Mouse (Mus musculus) forelimb bud, embryonic 11.5 days (tissue): ENCODE results near the gene Pde8b.
A peak's percentile ranks its signal among the peaks of the same experiment; 100 is the strongest.

Source experiments
- DNase-seq: peaks from one replicate; pipeline ENCODE4 v3.0.0-alpha.2; 2012; ENCODE audit warnings: low read depth, low spot score

Pde8b gene

DNA sequence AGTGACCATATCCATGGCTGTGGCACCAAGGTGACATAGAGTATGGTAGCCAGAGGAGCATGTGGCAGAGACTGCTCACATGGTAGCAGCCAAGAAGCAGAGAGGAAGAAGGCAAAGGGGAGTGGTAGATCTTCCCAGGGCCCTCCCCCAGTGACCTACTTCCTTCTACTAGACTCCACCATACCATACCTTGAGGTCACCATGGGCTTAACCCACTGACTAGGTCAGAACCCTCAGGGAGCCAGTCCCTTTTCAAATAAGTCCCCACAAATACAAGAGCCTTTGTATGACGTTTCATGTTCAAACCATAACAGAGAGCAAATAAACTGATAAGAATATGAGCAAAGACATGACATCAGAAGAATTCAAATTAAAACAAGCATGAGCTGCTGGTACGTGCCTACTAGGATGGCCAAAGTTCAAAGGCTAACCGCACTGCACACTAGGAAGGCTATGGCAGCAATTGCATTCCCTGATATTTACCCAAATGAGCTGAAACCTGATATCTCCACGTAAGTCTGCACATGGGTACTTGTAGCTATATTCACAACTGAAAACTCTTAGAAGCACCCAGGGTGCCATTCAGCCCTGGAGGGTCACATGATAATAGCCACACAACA lies 109.6 kb downstream of the Pde8b start:
- no peak for DNase-seq

DNA sequence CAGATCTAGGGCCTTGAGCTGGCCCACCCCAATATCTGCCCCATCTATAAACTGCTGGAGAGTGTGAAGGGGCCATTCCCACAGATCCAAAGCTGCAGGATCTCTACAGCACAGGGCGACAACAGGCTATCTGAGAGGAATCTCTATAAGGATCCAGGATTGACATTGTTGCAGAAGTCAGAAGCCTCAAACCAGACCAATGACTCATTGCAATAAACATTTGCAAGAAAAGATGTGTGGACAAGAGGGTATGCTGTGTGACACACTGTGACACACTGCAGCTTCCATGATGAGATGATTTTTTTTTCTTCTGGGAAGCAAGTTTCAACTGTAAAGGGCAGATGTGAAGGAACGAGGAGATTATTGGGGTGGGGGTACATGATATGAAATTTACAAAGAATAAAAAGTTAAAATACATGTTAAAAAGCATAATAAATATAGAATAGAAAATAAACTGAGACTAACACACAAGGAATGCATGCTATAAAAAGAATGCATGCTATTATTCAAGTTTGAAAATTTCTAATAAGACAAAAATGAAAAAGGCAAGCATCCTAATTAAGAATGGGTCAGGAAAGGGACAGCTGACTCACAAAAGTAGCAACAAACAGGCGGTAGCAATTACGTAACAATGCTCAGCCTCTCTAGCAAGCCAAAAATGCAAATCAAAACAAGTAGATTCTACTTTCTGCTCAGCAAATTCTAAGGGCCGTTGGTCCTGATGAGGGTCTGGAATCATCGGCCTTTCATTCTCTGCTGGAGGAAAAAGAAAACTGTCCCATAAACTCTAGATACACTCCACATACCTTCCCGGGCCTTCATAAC lies 114.6 kb downstream of the Pde8b start:
- no peak for DNase-seq

DNA sequence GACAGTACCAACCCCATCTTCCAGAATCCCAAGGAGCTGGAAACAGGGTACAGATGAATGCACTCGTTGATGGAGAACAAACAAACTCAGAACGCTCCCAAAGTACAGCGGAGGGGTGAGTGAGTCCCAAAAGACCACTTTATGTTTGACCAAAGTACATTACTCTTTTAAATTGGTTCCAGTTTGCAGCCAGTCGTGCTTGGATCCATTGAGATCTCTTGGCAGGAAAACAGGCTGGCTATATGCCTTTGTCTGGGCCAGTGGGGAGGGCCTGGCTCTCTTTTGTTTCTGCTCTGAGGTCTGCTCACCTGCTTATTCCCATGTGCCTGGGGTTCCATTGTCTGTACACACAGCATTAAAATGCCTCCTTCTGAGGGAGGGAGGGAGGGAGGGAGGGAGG lies 118.3 kb downstream of the Pde8b start:
- no peak for DNase-seq

DNA sequence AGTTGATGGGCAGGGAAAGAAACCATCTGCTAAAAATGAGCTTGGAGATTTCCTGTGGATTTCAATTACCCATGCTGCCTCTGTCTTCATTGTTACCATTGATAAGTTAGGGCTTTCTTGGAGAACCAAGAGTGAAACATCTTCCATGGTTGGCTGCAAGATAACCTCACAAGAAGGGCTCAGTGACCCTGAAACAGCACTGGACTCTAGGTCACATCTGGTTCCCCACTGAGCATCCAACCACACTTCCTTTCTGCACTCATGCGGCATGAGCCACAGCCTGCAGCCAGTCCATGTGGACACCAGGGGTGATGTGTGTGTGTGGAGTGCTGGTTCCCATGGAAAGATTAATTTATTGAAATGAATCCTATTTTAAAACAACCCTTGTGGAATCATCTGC lies 119.1 kb downstream of the Pde8b start:
- no peak for DNase-seq

DNA sequence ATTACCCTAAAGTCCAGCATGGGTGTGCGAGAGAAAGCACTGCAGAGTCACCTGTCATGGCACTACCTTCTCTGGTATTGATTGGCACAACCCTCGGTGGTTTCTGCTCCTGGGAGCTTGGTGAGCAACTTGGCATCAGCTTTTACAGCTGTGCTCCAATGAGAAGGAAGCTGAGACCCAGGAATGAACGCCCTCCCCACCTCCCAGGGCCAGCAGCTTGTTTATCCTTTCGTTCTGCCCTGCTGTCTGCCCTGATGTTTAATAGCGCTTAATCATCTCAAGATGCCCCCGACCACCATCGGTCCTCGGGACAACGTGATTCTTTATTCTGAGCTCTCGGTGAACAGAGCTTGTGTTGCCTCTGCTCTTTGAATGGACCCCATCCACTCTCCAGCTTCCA lies 122.8 kb downstream of the Pde8b start:
- no peak for DNase-seq

DNA sequence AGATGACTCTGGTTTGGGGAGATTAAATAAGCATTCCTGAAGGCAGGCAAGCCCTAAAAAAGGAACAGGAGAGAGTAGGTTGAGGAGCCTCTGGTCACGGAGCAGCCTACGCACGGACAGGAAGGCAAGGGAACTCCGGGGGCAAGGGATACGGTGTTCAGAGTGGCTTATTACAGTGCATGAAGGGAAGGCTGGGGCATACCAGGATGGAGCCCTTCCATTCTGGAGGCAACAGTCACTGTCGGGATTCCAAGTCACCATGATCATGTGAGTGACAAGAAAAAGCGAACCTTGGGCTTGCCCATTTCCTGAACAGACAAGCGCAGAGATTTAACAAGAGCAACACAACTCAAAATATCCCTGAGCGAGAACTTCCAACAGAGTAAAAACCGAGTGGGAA lies 123.3 kb downstream of the Pde8b start:
- no peak for DNase-seq

DNA sequence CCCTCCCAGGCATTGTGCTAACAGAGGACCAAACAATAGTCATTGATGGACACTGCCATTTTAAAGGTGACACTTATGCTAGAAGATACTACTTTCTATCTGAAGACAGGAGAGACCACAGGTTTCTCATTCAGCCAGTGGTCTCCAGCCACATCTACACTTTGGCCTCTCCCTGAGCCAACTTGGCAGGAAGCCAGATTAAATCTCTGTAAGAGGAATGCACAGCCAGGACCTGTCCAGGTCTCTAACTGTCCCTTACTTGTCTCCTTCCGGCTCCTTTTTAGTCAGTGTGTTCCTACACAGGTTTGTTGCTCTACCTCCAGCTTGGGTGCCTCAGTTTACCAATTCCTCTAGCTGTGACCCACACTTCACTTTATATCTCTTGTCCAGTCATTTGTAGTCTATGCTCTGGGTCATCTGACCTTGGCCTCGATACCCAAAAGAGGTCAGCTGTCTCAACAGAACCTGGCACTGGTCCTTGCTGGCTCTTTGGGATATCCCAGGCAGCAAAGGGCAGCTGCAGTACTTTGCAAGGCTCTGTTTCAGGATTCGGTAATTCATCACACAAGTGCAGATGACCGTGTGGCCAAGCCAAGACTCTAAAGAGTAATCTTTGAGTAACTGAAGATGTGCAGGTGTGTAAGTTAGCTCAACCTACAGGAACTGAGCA lies 124.5 kb downstream of the Pde8b start:
- DNase-seq: no peak

DNA sequence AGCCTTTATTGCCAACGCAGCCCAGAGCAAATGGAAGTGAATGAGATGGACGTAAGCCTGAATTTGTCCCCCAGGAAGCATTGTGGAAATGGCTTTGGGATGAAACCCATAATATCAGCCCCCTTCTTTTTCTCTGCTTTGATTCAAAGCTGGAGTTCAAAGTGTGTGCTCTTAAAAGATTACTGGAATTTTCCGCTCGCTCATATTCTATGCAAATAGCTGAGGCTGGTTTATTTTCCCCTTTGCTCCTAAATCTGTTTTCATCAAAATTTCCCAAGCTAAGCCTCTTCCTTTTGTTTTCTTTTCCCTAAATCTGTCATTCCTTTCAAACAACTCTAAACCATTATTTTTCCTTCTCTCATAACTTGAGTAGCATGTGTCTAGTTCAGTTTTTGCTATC lies 129.6 kb downstream of the Pde8b start:
- DNase-seq: no peak

DNA sequence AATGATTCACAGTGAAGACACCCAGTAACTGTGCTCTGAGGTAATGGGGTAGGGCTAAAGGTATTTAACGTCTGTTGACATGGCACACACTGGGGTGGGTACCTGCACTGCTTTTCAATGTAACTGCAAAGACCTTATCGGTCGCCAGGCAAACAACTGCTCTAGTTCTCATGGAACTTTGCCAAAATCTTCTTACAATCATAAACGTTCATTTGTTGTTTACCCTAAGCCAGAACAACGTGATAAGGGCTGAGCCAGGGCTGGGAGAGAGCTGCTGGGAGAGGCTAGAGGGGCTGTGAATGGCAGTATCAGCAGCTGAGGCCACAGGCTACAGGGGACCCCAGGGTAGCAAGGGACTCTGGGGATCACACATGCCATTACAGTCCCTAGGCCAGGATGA lies 136.4 kb downstream of the Pde8b start:
- no peak for DNase-seq

DNA sequence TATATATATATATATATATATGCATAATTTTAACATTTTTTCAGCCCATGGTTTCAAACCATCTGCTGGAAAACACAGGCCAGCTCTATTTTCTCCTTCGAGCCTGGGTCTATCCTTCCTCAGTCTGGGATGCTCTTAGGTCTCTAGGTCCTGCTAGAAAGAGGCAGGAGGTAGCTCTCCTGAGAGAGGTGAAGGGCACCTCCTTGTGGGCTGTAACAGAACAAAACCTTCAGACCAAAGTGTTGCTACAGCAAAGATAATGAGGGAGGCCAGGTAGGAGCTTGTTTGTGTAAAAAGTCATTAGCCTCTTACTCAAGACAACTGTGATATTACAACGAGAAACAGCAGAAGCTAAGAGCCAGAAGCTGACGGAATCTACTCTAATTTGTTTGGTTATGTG lies 140.6 kb downstream of the Pde8b start:
- no peak for DNase-seq

DNA sequence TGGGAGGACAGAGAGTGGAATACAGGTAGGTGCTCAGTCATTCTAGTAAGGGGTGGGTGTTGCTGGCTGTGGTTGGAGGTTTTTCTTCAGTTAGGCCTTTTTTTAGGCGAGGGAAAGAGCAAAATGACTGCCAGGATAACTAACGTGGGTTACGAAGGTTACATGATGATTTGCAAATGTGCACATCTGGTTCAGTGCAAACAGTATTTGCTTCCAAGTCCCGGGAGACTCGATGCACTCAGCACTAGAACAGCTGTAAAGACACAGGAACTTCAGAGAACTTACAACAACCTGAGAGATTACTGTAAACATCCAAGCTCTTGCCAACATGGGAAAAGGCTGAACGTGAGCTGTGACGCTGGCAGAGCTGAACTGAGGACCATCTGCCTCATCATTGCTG lies 142.1 kb downstream of the Pde8b start:
- no peak for DNase-seq

DNA sequence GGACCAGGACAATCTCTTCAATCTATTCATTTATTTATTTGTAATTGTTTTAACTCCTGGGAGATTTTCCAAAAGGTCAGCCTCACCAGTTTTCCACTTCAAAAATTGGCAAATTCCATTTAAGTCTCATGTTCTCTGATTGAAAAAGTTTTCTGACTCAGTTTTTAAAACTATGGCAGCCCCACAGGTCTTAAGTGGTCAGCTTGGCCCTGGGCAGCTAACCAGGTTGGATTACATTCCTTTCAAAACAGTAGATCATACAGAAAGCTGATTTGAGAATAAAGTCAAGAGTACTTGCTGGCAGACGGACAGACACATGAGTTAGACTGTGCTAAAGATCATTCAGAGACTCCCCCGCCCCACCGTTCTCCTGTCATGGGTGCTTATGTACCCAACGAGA lies 145.3 kb downstream of the Pde8b start:
- DNase-seq: no peak

DNA sequence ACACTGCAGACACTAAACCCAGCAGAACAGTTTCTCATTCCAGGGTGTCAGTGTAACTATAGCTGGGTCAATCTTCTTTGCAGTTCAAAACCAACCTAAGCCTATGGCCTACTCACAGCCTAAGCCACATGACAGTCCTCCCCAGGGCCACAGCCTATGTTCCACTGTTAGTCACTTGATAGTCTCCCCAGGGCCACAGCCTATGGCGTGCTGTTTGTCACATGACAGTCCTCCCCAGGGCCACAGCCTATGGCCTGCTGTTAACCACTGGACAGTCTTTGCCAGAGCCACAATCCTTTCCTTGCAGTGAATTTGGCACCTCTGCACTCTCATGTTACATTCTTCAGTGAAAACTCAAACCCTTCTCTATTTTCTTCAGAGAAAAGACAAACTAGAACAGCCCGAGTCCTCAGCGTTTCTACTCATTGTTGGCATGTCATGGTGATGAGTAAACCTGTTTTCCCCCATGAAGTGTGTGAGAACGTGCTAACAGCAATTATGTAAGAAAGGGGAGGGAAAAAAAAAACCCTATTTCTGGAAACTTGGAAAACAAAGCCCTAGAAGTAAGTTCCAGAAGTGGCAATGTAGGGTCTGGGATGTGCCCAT lies 147.0 kb downstream of the Pde8b start:
- DNase-seq: no peak

DNA sequence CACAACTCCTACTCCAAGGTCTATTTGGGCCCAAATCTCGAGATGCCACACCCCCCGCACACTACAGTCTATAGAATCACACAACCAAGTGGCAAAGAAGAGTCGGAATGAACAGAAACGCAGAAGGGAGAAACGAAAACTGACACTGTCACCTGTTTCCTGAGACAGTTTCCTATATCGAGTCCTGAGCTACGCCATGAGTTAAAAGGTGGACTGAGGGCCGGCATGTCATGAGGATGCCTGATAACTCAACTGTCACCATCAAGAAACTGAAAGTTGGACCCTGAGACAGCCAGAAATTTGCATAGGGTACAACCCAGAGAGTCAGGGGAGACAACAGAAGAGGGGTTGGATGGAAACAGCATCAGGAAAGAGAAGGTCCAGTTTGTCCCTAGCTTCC lies 148.8 kb downstream of the Pde8b start:
- no peak for DNase-seq

DNA sequence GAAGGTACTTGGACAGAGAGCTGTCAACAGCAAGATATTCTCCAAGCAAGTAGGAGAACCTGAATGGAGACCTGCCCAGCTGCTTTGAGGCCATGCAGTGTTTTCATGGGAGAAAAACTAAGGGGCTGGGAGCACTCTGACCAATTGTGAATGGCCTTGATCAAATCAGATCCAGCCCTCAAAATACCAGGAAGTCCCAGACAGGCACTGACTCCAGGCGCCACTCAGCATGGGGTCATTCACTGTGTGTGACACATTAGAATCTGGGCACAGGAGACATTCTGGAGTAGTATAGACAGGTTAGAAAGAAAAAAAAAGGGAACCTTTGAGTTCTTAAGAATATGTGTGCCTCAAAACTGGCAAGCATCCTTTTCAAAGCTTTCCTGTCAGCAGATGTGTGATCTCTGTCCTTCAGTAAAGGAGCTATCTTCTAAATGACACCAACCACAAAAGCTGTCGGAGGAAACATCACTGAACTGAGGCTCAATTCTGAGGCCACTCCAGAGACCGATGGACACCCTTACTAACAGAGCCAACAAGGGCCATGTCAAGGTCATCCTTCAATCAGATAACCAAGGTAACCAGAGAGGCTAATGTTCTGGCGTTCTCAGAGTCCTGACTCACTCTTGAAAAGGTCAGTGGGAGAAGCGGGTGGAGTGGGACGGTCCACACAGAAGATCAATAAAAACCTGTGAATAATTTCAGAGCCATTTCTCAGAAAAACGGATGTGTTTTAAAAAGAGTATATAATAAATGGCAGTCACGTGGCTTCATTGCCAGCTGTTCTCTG lies 151.0 kb downstream of the Pde8b start:
- DNase-seq: no peak

DNA sequence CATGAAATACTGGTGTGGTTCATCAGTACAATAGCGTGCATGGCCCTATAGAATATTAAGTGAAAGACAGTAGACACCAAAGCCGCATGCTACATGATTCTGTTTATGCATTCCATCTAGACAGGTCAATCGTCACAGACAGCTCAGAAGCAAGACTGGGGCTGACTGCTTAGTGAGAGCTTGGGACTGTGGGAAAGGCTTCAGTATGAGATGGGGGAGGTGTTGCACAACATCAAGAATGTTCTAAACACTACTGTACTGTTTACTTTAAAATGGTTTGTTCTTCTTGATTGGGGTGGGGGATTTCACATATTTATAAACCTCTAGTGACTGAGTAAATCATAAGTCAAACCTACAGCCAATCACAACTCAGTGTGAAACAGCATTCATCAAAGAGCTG lies 153.5 kb downstream of the Pde8b start:
- no peak for DNase-seq

DNA sequence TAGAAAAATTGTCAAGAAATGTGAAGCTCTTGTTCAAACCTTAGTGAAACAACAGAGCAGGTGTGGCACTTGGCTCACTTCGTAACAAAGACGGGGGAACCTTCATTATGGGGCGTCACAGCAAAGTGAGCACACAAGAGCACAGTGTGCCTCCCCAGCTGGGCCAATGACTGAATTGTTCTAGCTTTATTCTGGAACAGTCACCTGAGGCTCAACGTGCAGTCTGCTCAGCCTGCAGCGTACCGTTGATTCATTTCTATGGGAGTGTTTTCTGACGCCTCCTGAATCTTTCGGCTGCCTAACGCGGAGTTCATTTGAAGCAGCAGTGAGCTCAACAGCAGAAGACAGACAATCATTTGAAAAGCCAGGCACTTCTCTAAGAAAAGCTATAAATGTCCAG lies 154.3 kb downstream of the Pde8b start:
- no peak for DNase-seq

DNA sequence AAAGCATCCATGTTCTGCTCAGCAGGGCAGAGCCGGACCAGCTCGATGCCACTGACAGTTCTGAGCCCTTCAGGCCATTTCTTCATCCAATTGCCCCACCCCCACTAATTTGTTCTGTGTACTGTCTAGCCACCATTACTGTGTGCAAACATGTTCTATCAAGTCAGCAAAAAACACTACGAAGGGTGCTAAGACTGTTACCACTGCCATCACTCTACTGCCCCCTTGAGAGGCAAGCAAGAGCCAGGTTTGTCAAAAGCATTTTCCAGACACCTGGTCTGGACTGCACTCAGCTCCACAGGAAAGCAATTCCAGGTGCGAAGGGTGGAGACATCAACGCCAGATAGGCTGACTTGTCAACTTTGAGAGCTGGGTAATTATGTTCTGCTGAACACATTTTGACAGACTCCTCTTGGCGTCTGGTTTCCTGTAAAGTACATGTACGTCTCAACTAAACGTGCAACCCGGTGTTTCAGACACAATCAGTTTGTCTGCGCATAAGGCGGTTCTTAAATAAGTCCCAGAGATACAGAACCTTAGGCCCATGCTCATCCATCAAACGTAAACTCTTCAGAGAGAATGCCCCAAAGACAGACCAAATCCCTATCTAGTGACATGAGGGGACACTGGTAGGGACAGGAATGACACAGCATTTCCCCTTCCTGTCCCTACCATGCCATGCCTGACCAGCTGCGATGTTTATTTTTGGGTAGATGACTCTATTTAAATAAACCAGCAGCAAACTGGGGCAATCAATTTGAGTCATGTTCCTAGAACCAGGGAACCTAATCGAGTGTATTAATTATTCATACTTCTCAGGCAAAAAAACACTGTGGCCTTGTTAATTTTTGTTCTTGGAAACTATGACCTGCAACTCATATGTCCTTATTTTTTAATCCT lies 158.3 kb downstream of the Pde8b start:
- peak; percentile 56 for DNase-seq

DNA sequence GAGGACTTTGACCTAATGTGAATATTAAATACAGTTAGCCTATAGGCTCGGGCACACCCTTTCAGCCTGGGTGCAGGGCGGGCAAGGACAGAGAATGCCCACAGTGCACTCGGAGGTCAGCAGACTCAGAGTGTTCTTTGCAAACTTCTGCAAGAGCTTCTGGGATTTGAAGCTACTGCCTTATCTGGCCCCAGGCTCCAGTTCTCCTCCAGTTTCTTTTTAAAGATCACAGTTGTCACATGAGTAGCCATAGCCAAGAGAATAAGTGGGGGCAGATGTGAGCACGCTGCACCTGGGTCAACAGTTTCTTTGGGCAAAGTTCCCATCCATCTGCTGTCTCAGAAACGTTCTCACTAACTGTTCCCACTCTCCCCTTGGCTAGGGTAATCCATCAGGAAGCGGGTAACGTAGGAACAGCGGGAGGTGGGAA lies 162.8 kb downstream of the Pde8b start:
- no peak for DNase-seq

DNA sequence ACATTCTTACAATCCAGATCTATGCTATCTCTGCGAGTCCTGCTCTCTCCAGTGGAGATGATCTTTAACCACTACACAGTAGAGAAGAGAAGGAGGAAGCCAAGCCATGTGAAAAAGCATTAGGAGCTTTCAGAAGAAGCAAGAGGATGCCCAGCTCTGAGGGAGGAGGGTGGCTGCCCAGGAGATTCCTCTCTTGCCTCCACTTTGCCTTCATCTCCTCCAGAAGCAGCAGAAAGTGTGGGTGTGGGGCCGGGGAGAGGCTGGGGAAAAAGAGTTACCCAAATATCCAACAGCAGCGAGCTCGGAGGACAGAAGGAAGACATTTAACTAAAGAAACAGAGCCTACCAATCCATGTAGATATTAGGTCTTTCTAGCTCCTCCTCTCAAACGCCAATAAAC lies 164.1 kb downstream of the Pde8b start:
- DNase-seq: no peak

DNA sequence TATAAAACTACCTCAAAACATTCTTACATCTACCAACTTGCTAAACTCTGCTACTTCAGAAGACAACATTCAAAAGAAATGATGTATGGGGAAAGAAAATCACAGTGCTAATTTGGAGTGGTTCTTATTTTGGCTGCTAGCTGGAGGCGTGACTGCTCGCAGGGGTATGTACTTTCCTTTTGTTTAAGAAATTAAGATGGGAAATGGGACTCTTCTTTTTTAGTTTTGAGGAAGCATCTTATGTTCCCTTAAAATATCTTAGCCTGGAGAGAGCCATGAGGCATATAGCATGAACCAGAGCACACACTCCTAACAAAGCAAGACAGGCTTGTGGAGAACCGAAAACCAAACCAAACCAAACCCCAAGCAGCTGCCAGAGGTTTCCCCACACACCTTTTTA lies 167.5 kb downstream of the Pde8b start:
- no peak for DNase-seq
